Mouse (Mus musculus) MEL (cell line): ENCODE measurements around the gene Rtn1.

Experiments used
- BHLHE40 ChIP-seq: IDR thresholded peaks from 2 replicates; pipeline ENCODE4 v1.6.1; 2012; ENCODE audit warnings: low read depth, mild to moderate bottlenecking, inconsistent platforms, low read length, improper control_type of control experiment, borderline replicate concordance
- CHD2 ChIP-seq: IDR thresholded peaks from 2 replicates; pipeline ENCODE4 v1.6.1; 2011; ENCODE audit warnings: low read length, improper control_type of control experiment
- CTCF ChIP-seq, 3 experiments: IDR thresholded peaks in 2 of 3; conservative IDR thresholded peaks in 1 of 3; 2 replicates each; pipeline ENCODE4 v1.5.1; 2011 to 2012; ENCODE audit warnings: low read length in 3 of 3, low read depth in 2 of 3, mild to moderate bottlenecking in 2 of 3, improper control_type of control experiment in 1 of 3, inconsistent platforms in 1 of 3, mixed read lengths in 1 of 3, moderate library complexity in 1 of 3; ENCODE audit not compliant: control insufficient read depth in 1 of 3, insufficient read depth in 1 of 3, poor library complexity in 1 of 3, severe bottlenecking in 1 of 3
- E2F4 ChIP-seq: IDR thresholded peaks from 2 replicates; pipeline ENCODE4 v1.6.1; 2011; ENCODE audit warnings: low read depth, low read length, improper control_type of control experiment, borderline replicate concordance
- ELF1 ChIP-seq: IDR thresholded peaks from 2 replicates; pipeline ENCODE4 v1.6.1; 2014; ENCODE audit warnings: low read depth, mild to moderate bottlenecking, inconsistent platforms, low read length, improper control_type of control experiment, moderate library complexity
- ETS1 ChIP-seq: IDR thresholded peaks from 2 replicates; pipeline ENCODE4 v1.6.1; 2012; ENCODE audit warnings: low read depth, mild to moderate bottlenecking, inconsistent platforms, low read length, improper control_type of control experiment, moderate library complexity
- GATA1 ChIP-seq: IDR thresholded peaks from 2 replicates; pipeline ENCODE4 v1.6.1; 2011; ENCODE audit warnings: low read depth, low read length, improper control_type of control experiment
- MAFK ChIP-seq: IDR thresholded peaks from 2 replicates; pipeline ENCODE4 v1.6.1; 2011; ENCODE audit warnings: low read depth, mild to moderate bottlenecking, low read length, improper control_type of control experiment, borderline replicate concordance
- POLR2A ChIP-seq, 2 experiments: IDR thresholded peaks; 2 replicates each; pipeline ENCODE4 v1.6.1; 2011 to 2012; ENCODE audit warnings: low read length in 2 of 2, mild to moderate bottlenecking in 2 of 2, control low read depth in 1 of 2, improper control_type of control experiment in 1 of 2, low read depth in 1 of 2, moderate library complexity in 1 of 2; ENCODE audit not compliant: control insufficient read depth in 1 of 2, insufficient read depth in 1 of 2, poor library complexity in 1 of 2
- POLR2AphosphoS5 ChIP-seq: IDR thresholded peaks from 2 replicates; pipeline ENCODE4 v1.6.1; 2012; ENCODE audit warnings: low read depth, borderline replicate concordance, mild to moderate bottlenecking, inconsistent platforms, low read length, moderate library complexity, mixed read lengths
- RCOR1 ChIP-seq: IDR thresholded peaks from 2 replicates; pipeline ENCODE4 v1.6.1; 2012; ENCODE audit warnings: low read depth, mild to moderate bottlenecking, inconsistent platforms, low read length, improper control_type of control experiment
- TAL1 ChIP-seq: IDR thresholded peaks from 2 replicates; pipeline ENCODE4 v1.6.1; 2012; ENCODE audit warnings: mild to moderate bottlenecking, inconsistent platforms, low read length, moderate library complexity, mixed read lengths
- USF1 ChIP-seq: IDR thresholded peaks from 2 replicates; pipeline ENCODE4 v1.6.1; 2014; ENCODE audit warnings: low read depth, mild to moderate bottlenecking, inconsistent platforms, low read length, improper control_type of control experiment, moderate library complexity
- ZKSCAN1 ChIP-seq: IDR thresholded peaks from 2 replicates; pipeline ENCODE4 v1.6.1; 2012; ENCODE audit warnings: low read depth, mild to moderate bottlenecking, inconsistent platforms, low read length, improper control_type of control experiment, moderate library complexity

- TF ChIP-seq MAFK (no peak), E2F4 (no peak), POLR2A (IDR thresholded peaks at IDR 0.05; ENCODE audit: control insufficient read depth in 1 of 2, insufficient read depth in 1 of 2, low read depth in 1 of 2, low read length in 2 of 2, poor library complexity in 1 of 2) (no peak), CTCF (IDR thresholded peaks at IDR 0.05 in 2 of 3, conservative IDR thresholded peaks at IDR 0.05 in 1 of 3; ENCODE audit: control insufficient read depth in 1 of 3, insufficient read depth in 1 of 3, low read depth in 2 of 3, low read length in 3 of 3, poor library complexity in 1 of 3, severe bottlenecking in 1 of 3) (no peak; a peak in 1 of 6 replicates), ZKSCAN1 (no peak), USF1 (no peak), CHD2 (no peak), POLR2AphosphoS5 (no peak), ELF1 (no peak), ETS1 (no peak), GATA1 (no peak), BHLHE40 (no peak), RCOR1 (no peak), TAL1 (no peak)
These were observed 23.4 kb upstream of the Rtn1 start for GRCm38 (mm10) chr12:72432209-72432608.
